Mouse (Mus musculus) ES-Bruce4 (cell line): ENCODE data around the gene Fut8.

ENCODE experiments used
- CTCF ChIP-seq: IDR thresholded peaks from one replicate; pipeline ENCODE4 v1.8.1; 2011; ENCODE audit warnings: low read depth, low read length
- EP300 ChIP-seq: IDR thresholded peaks from 2 replicates; pipeline ENCODE4 v1.6.1; 2011; ENCODE audit warnings: low read depth, low read length; ENCODE audit not compliant: insufficient read depth
- POLR2A ChIP-seq: IDR thresholded peaks from one replicate; pipeline ENCODE4 v1.8.1; 2011; ENCODE audit warnings: low read length; ENCODE audit not compliant: insufficient read depth

DNA sequence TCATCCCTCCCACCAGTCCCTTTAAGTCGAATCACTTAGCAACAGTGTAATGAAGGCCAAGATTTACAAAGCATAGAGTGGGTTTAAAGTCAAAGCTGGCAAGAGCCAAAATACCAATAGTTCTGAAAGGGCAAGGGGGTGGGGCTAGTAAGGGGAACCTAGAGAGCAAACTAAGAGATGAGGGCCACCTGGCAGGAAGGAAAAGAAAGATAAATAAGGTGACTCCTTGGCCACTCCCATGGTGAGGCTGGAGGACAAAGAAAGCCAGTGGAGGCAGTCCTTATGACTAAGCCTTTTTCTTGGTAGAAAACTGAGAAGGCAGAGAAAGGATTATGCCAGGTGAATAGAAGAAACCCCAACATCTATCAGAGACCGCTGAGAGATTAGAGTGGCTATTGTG lies 42.9 kb upstream of the Fut8 start:
- TF ChIP-seq EP300 (no peak), CTCF (no peak), POLR2A (no peak)
